Mouse (Mus musculus) B cell, adult 2 months (primary cell): ENCODE data around the gene Krt90.
"Not testable (repeated sequence)": the region's sequence is repeated elsewhere in the genome, so short reads cannot be mapped to it uniquely, and the experiment has no call there.

Experiments used
- DNase-seq, 2 experiments: peaks; one replicate each; pipeline ENCODE4 v3.0.0; 2022

The Krt90 gene

GRCm38 (mm10) chr15:101562850-101563249 lies at the start of gene Krt90:
Gene Krt90 (minus strand): TSS chr15:101562950.
- no peak for DNase-seq

- DNase-seq, result no peak
These were observed 36.4 kb upstream of the Krt90 start for GRCm38 (mm10) chr15:101599123-101599522.

GRCm38 (mm10) chr15:101588216-101588615 lies 25.5 kb upstream of the Krt90 start:
- no peak for DNase-seq

- no peak for DNase-seq
These were observed 21.7 kb upstream of the Krt90 start for GRCm38 (mm10) chr15:101584456-101584855.

- no peak for DNase-seq
These were observed 20.6 kb upstream of the Krt90 start for GRCm38 (mm10) chr15:101583211-101583965.

GRCm38 (mm10) chr15:101581701-101582100 lies 19.0 kb upstream of the Krt90 start:
- DNase-seq, result no peak

- no peak for DNase-seq
These were observed 12.8 kb upstream of the Krt90 start for GRCm38 (mm10) chr15:101575506-101575905.

GRCm38 (mm10) chr15:101573796-101574345 lies 11.1 kb upstream of the Krt90 start, which contains the start of gene Krt75:
Gene Krt75 (minus strand): TSS chr15:101573904.
- DNase-seq, result no peak

- peak in 1 of 2 experiments; percentile 7 for DNase-seq
These were observed 5.0 kb upstream of the Krt90 start for GRCm38 (mm10) chr15:101567780-101568179.

GRCm38 (mm10) chr15:101558034-101558646 lies 4.6 kb downstream of the Krt90 start:
- no peak for DNase-seq

GRCm38 (mm10) chr15:101553169-101553568 lies 9.6 kb downstream of the Krt90 start:
- DNase-seq, result no peak

GRCm38 (mm10) chr15:101552188-101552587 lies 10.6 kb downstream of the Krt90 start:
- DNase-seq, result no peak

- no peak for DNase-seq
These were observed 12.2 kb downstream of the Krt90 start, which contains the start of gene Krt82 for GRCm38 (mm10) chr15:101550567-101550966. Gene Krt82 (minus strand): TSS chr15:101550667.

GRCm38 (mm10) chr15:101544478-101544877 lies 18.3 kb downstream of the Krt90 start:
- DNase-seq, result no peak

GRCm38 (mm10) chr15:101542543-101542942 lies 20.2 kb downstream of the Krt90 start:
- DNase-seq, result no peak

GRCm38 (mm10) chr15:101538580-101538900 lies 24.2 kb downstream of the Krt90 start:
- DNase-seq, result no peak

GRCm38 (mm10) chr15:101537864-101538579 lies 24.7 kb downstream of the Krt90 start:
- DNase-seq, result no peak

GRCm38 (mm10) chr15:101536054-101536850 lies 26.5 kb downstream of the Krt90 start:
- DNase-seq, result no peak

- DNase-seq, result no peak
These were observed 30.0 kb downstream of the Krt90 start, which contains the start of gene Krt84 for GRCm38 (mm10) chr15:101532720-101533119. Gene Krt84 (minus strand): TSS chr15:101532820.

- DNase-seq, result no peak
These were observed 40.1 kb downstream of the Krt90 start for GRCm38 (mm10) chr15:101522556-101523232.

- peak; percentile 22 to 28 for DNase-seq
These were observed 43.0 kb downstream of the Krt90 start for GRCm38 (mm10) chr15:101519792-101520191.

GRCm38 (mm10) chr15:101517161-101517560 lies 45.6 kb downstream of the Krt90 start, which contains the start of gene Gm49425:
Gene Gm49425 (minus strand): TSS chr15:101517261.
- not testable (repeated sequence) for DNase-seq
